Mouse (Mus musculus) intestine, embryonic 16.5 days (tissue): ENCODE results near the gene 2310007B03Rik. TPM values are rescaled to one million over a fixed set of nuclear protein-coding genes. Genes with fewer than 3 reads are reported as not detected.
A peak's percentile ranks its signal among the peaks of the same experiment; 100 is the strongest.

Source experiments
- ATAC-seq: fragments of 200-750 bp; cut with Nextera tagmentation; 2 replicates; pipeline ENCODE4 v1.8.0; 2017; ENCODE audit warnings: moderate TSS enrichment, moderate library complexity
- H3K27ac ChIP-seq: fragments of 300-500 bp; sonication (generic); 2 replicates; pipeline ENCODE4 v1.5.1; 2014; ENCODE audit warnings: mild to moderate bottlenecking, low read length
- H3K27me3 ChIP-seq: fragments of 300-500 bp; sonication (generic); replicated peaks from 2 replicates; pipeline ENCODE4 v1.6.1; 2014; ENCODE audit warnings: low read length, control low read depth, mixed read lengths; ENCODE audit not compliant: control insufficient read depth, insufficient read depth
- H3K36me3 ChIP-seq: fragments of 300-500 bp; sonication (generic); 2 replicates; pipeline ENCODE4 v1.6.1; 2014; ENCODE audit warnings: low read length, control low read depth; ENCODE audit not compliant: control insufficient read depth, insufficient read depth
- H3K4me1 ChIP-seq: fragments of 300-500 bp; sonication (generic); 2 replicates; pipeline ENCODE4 v1.6.1; 2014; ENCODE audit warnings: low read length, control low read depth, mixed read lengths; ENCODE audit not compliant: control insufficient read depth, insufficient read depth
- H3K4me2 ChIP-seq: fragments of 300-500 bp; sonication (generic); 2 replicates; pipeline ENCODE4 v1.6.1; 2014; ENCODE audit warnings: low read depth, low read length, control low read depth
- H3K4me3 ChIP-seq: fragments of 300-500 bp; sonication (generic); 2 replicates; pipeline ENCODE4 v1.5.1; 2014; ENCODE audit warnings: mild to moderate bottlenecking, low read length
- H3K9ac ChIP-seq: fragments of 300-500 bp; sonication (generic); 2 replicates; pipeline ENCODE4 v1.6.1; 2014; ENCODE audit warnings: low read depth, low read length
- H3K9me3 ChIP-seq: fragments of 300-500 bp; sonication (generic); 2 replicates; pipeline ENCODE4 v1.6.1; 2016; ENCODE audit warnings: low read length, control low read depth; ENCODE audit not compliant: control insufficient read depth
- WGBS: fragments of 180-500 bp; shearing (Covaris S2); extraction: QIAGEN DNeasy Blood & Tissue Kit; methylation state at CpG from one replicate; pipeline ENCODE4 v1.1.7; 2014; 5-methylcytosine and 5-hydroxymethylcytosine counted together
- polyA plus RNA-seq: library from polyadenylated mRNA; unstranded; fragments of >200 nt; fragmentation: Nextera tagmentation; extraction: Ambion mirVana; gene quantifications from 2 replicates; pipeline ENCODE4 v1.2.1, GENCODE M21; 2015

2310007B03Rik gene
- polyA plus RNA-seq, 1 experiment from 2014 or later, result 16.8 TPM

DNA sequence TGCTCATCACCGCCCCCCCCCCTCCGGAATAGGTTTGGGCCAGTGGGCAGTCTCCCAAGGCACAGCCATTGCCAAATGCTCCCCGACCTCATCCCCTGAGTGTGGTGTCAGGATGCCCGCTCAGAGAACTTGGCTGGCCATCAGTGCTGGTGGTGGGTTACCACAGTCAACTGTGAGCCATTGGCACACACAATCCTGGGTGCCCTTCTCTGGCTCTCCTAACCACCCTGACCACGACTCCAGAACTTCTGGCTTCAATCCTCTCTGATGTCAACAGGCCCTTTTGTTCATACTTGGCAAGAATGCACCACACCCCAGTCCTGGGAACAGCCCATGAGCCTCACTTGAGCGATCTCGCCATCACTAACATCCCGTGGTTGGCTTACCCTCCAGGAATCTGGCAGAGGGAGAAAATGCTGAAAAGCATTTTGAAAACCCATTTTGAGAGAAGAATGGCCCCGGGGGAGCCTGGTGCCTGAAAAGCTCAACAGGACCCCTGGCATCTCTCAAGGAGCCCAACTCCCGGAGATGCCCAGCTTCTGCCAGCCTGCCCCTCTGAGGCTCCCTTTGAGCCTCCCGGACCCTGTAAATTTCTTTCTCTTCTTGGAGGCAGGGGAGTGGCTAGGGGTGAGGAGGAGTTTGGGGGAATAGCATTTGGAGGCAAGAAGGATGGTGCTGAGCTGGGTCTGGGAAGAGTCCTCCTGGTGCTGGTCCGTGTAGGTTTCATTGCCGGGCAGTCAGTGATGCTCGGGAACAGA, 23.5 kb upstream of the 2310007B03Rik start:
- Histone ChIP-seq H3K9me3 (no peaks in the 10 kb centered on the region), H3K27ac (no peak overlapping the region), H3K4me2 (no peak overlapping the region), H3K27me3 (no peaks in the 10 kb centered on the region), H3K4me3 (no peak overlapping the region), H3K9ac (no peak overlapping the region), H3K4me1 (no peaks in the 10 kb centered on the region), H3K36me3 (no peaks in the 10 kb centered on the region)
- WGBS, result 75% methylated on average over 14 of the region's 14 CpGs
- no peak for ATAC-seq

DNA sequence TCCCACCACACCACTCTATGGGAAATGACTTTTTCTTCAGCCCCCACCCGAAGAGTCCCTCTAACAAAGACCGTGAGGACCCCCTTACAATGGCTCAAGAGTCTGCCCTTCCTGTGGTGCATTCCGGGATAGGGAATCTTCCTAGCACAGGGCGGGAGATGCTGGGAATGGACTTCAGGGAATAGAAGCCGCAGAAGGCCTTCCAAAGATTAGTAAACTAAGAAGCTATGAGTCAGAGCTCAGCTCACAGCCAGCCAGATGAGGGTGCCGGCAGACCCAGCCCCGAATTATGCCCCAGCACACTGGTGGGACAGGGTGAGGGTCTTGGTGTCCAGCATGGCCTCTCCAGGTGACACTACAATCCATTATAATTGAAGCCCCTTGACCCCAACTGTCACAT, 21.5 kb upstream of the 2310007B03Rik start:
- ATAC-seq, result no peak
- Histone ChIP-seq H3K9me3 (no peaks in the 10 kb centered on the region), H3K9ac (no peak overlapping the region), H3K27ac (no peak overlapping the region), H3K4me1 (no peaks in the 10 kb centered on the region), H3K4me3 (no peak overlapping the region), H3K36me3 (no peaks in the 10 kb centered on the region), H3K4me2 (no peak overlapping the region), H3K27me3 (no peaks in the 10 kb centered on the region)
- WGBS, result 89% methylated on average over 7 of the region's 7 CpGs

DNA sequence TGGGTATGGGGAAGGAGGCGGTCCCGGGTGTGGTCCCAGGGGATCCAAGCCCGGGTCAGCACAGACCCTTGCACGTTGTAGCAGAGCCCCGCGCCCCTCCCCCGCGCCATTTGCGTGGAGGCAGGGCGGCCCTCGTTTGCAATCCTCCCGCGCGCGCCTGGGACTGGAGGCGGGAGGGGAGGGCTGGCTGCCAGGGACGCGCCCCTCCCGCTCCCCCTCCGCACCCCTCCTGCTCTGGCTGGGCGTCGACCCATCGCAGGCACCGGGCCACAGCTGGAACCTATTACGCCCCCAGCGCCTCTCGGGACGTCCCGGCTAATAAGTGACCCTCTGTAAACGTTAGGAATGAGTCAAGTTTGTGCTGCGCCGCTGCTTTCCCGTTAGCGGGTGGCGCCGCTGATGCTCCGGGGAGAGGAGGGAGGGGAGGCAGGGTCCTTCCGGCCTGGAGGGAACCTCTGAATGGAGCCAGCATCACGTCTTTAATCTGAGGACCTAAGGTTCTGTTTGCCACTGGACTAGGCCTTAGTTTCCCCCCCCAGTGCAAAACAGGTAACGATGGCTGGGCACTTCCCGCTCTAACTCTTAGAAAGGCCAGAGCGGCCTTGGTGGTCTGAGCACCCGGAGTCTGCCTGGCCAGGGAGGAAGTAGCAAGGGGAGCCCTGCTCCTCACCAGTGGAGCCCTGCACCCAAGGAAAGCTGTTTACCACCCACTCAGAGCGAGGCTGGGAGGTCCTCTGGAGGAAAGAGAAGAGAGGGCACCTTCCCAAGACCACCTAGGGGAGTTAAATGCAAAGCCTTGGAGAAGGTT, 16.0 kb upstream of the 2310007B03Rik start:
- peak overlapping the region; percentile 62 for H3K9ac ChIP-seq
- ATAC-seq, result peak; percentile 81
- peaks cover 7% of the 10 kb centered on the region for H3K4me1 ChIP-seq
- H3K9me3 ChIP-seq, result no peaks in the 10 kb centered on the region
- peak overlapping the region; percentile 67 for H3K4me2 ChIP-seq
- H3K27ac ChIP-seq, result peak overlapping the region; percentile 53
- no peaks in the 10 kb centered on the region for H3K36me3 ChIP-seq
- no peaks in the 10 kb centered on the region for H3K27me3 ChIP-seq
- peak overlapping the region; percentile 40 for H3K4me3 ChIP-seq
- 3% methylated on average over 44 of the region's 44 CpGs for WGBS

DNA sequence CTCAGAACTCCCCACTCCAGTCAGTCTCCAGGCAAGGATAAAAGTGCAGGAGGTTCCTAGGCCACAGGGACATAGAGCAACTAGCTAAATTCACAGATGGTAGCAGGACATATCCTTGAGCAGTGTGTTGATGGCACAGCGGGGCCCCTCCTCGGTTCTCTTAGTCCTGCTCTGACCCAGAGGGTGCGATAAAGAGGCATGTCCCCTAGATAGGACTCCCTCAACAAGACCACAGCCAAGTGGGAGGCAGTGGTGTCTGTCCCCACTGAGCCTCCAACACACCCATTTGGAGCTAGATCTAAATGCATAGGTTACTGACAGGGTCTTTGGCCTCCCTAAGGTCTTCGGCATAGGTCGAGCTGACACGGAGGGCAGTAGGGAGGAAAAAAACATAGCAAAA, 15.1 kb upstream of the 2310007B03Rik start:
- 30% methylated on average over 6 of the region's 6 CpGs for WGBS
- ATAC-seq, result no peak; the same call in 1 of the 2 replicates
- Histone ChIP-seq H3K4me2 (peak overlapping the region; percentile 67), H3K4me1 (peaks cover 7% of the 10 kb centered on the region), H3K27ac (no peak overlapping the region), H3K27me3 (no peaks in the 10 kb centered on the region), H3K9me3 (no peaks in the 10 kb centered on the region), H3K9ac (no peak overlapping the region), H3K36me3 (no peaks in the 10 kb centered on the region), H3K4me3 (no peak overlapping the region)

DNA sequence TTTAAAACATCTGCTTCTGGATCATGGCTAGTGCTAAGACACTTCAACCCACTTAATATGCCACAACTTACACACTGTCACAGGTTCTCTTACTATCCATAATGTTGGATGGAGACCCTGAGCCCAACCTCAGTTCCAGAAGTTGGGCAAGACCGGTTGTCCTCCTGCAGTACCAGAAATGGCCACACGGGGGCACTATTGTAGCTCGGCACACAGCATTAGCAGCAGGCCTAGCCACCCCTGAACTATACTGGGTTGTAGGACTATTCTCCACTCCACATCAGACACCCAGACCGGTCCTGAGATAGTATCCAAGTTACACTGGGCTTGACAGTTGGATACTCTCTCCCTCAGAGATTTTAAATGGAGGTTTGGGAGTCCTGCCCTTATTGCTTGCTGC, 13.7 kb upstream of the 2310007B03Rik start:
- Histone ChIP-seq H3K4me2 (no peak overlapping the region), H3K36me3 (no peaks in the 10 kb centered on the region), H3K27me3 (no peaks in the 10 kb centered on the region), H3K4me3 (no peak overlapping the region), H3K9ac (no peak overlapping the region), H3K9me3 (no peaks in the 10 kb centered on the region), H3K27ac (no peak overlapping the region), H3K4me1 (peaks cover 7% of the 10 kb centered on the region)
- 0% methylated on average over 4 of the region's 4 CpGs for WGBS
- ATAC-seq, result peak; percentile 66

DNA sequence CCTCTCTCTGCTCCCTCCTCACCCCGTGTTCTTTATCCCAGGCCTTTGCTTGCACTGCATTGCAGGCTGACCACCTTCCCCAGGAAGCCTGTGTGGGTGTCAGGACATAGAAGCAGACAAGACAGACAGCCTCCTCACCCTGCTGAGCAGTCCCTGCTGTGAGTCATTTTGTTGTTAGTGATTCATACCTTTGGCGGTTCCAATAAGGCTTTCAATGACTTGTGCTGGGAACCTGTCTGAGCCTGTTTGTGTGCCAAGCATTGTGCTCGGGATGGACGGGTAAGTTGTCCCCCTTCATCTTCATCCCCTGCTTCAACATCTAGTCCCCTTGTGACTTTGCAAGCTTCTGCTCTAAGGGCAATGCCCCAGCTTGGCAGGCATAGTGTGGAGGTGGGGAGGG, 12.9 kb upstream of the 2310007B03Rik start:
- WGBS, result 60% methylated on average over 4 of the region's 4 CpGs
- Histone ChIP-seq H3K27me3 (no peaks in the 10 kb centered on the region), H3K27ac (no peak overlapping the region)

DNA sequence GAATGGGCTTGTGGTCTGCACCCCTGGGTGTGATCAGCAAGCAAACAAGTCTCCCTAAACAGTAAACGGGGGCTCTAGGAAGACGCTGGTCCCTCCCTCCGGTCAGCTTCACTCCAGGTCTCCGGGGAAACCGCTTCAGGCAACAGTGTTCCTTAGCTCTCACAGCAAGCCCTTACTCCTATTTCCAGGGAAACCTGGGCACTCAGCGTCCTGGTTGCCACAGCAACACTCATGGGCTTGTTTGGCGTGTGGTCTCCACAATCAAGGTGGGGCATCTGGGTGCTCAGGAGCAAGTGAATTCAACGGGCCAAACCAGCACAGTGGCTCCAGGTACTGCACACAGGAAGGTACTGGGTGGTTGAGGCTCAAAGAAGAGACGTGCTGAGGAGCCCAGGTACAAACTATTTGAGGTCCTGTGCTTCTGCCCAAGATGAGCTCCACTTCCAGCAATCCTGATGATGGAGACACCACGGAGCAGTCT, 7.6 kb upstream of the 2310007B03Rik start, which contains the start of gene Crocc2:
Crocc2 (plus strand) TSS at position 431 of the 481 bp plus-strand sequence.
- H3K4me3 ChIP-seq, result no peak within 1 kb of the TSS
- H3K9ac ChIP-seq, result no peak within 1 kb of the TSS
- H3K4me1 ChIP-seq, result no peaks in the 10 kb centered on the region
- ATAC-seq, result peak; percentile 21; the same call in 1 of the 2 replicates
- H3K36me3 ChIP-seq, result no peaks in the 10 kb centered on the region
- no peak within 1 kb of the TSS for H3K4me2 ChIP-seq
- H3K9me3 ChIP-seq, result no peaks in the 10 kb centered on the region
- H3K27ac ChIP-seq, result no peak within 1 kb of the TSS
- 30% methylated on average over 10 of the region's 10 CpGs for WGBS
- H3K27me3 ChIP-seq, result no peaks in the 10 kb centered on the region

More for the DNA sequence above, 12.9 kb upstream of the 2310007B03Rik start:
- H3K4me1 ChIP-seq, result peaks cover 7% of the 10 kb centered on the region
- no peaks in the 10 kb centered on the region for H3K36me3 ChIP-seq
- no peak overlapping the region for H3K4me2 ChIP-seq
- H3K9ac ChIP-seq, result no peak overlapping the region
- H3K4me3 ChIP-seq, result no peak overlapping the region
- no peak for ATAC-seq
- no peaks in the 10 kb centered on the region for H3K9me3 ChIP-seq

DNA sequence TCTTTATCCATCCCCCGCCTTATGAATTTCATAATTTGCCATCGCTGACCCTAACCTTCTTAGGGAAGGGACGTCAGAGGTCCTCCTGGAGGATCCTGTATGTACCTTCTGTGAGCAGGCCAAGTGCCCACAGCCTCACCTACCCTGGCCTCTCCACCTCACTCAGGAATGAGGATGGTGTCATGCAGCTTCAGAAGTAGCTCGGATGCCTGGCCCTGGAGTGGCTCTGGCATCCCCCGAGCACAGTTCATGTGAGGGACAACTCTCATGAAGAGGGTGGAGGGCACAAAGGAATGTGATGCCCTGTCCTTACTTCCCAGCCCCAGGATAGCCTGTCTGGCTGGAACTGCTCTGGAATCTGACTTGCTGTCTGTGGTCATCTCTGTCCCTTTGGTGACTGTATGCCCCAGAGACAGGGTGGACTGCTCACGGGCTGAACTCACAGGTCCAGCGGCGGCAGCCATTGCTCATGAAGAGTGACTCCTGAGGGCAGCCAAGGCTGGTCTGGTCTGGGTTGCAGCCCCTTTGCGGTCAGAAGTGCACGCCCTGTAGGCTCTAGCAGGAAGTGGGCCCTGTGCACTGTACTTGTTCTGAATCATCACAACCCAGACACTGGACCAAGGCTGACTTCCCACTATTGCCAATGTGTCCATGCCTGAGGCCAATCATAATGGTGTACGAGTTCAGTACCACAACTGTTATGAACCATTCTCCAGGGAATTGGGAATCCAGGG, 5.8 kb upstream of the 2310007B03Rik start:
- H3K4me2 ChIP-seq, result no peak overlapping the region
- H3K9me3 ChIP-seq, result no peaks in the 10 kb centered on the region
- H3K27ac ChIP-seq, result no peak overlapping the region
- no peak overlapping the region for H3K4me3 ChIP-seq
- H3K27me3 ChIP-seq, result no peaks in the 10 kb centered on the region
- WGBS, result 90% methylated on average over 11 of the region's 11 CpGs
- no peaks in the 10 kb centered on the region for H3K36me3 ChIP-seq
- no peak overlapping the region for H3K9ac ChIP-seq
- ATAC-seq, result no peak
- H3K4me1 ChIP-seq, result peaks cover 2% of the 10 kb centered on the region

DNA sequence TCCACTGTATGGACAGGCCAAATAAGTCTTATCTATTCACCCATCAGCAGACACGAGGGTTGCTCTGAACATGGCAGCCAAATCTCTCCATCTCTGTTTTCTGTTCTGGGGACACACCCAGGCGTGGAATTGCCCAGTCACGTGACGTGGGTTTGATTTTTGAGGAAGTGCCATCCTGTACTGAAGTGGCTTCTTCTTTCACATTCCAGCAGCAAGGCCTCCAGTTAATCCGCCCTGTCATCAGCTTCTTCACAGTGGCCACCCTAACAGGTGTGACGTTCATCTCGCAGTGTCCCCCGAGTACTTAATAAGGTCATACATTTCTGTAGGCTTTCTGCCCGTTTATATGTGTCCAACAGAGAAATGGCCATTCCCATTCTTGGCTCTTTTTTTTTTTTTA, 4.7 kb upstream of the 2310007B03Rik start:
- H3K4me2 ChIP-seq, result no peak overlapping the region
- H3K27me3 ChIP-seq, result no peaks in the 10 kb centered on the region
- no peak overlapping the region for H3K9ac ChIP-seq
- H3K4me3 ChIP-seq, result no peak overlapping the region
- ATAC-seq, result no peak
- no peak overlapping the region for H3K27ac ChIP-seq
- H3K36me3 ChIP-seq, result no peaks in the 10 kb centered on the region
- H3K4me1 ChIP-seq, result peaks cover 8% of the 10 kb centered on the region
- 77% methylated on average over 9 of the region's 9 CpGs for WGBS
- H3K9me3 ChIP-seq, result no peaks in the 10 kb centered on the region
